Mouse (Mus musculus) kidney, postnatal 0 days (tissue): ENCODE measurements around the gene Prr18. TPM values are rescaled to one million over a fixed set of nuclear protein-coding genes. Genes with fewer than 3 reads are reported as not detected.

ENCODE experiments used
- ATAC-seq: fragments of 200-750 bp; cut with Nextera tagmentation; replicated peaks from 2 replicates; pipeline ENCODE4 v1.8.0; 2017; ENCODE audit warnings: low read depth, moderate number of reproducible peaks, moderate TSS enrichment, moderate library complexity; ENCODE audit not compliant: low FRiP score
- DNase-seq: peaks from one replicate; pipeline ENCODE4 v3.0.0-alpha.2; 2016; ENCODE audit warnings: low spot score
- H3K27ac ChIP-seq: fragments of 300-500 bp; sonication (generic); 2 replicates; pipeline ENCODE4 v1.5.1; 2014; ENCODE audit warnings: mild to moderate bottlenecking
- H3K27me3 ChIP-seq: fragments of 300-500 bp; sonication (generic); 2 replicates; pipeline ENCODE4 v1.6.1; 2014; ENCODE audit warnings: low read length, mixed read lengths; ENCODE audit not compliant: insufficient read depth
- H3K36me3 ChIP-seq: fragments of 300-500 bp; sonication (generic); 2 replicates; pipeline ENCODE4 v1.6.1; 2014; ENCODE audit warnings: low read length, mixed read lengths; ENCODE audit not compliant: insufficient read depth
- H3K4me1 ChIP-seq: fragments of 300-500 bp; sonication (generic); replicated peaks from 2 replicates; pipeline ENCODE4 v1.6.1; 2014; ENCODE audit warnings: antibody characterized with exemption, low read length, mixed read lengths; ENCODE audit not compliant: insufficient read depth
- H3K4me2 ChIP-seq: fragments of 300-500 bp; sonication (generic); 2 replicates; pipeline ENCODE4 v1.6.1; 2014; ENCODE audit warnings: mild to moderate bottlenecking, low read length, moderate library complexity, mixed read lengths
- H3K4me3 ChIP-seq: fragments of 300-500 bp; sonication (generic); replicated peaks from 2 replicates; pipeline ENCODE4 v1.5.1; 2014; ENCODE audit warnings: low read depth, low read length
- H3K9ac ChIP-seq: fragments of 300-500 bp; sonication (generic); 2 replicates; pipeline ENCODE4 v1.6.1; 2014; ENCODE audit warnings: low read depth, low read length
- H3K9me3 ChIP-seq: fragments of 300-500 bp; sonication (generic); replicated peaks from 2 replicates; pipeline ENCODE4 v1.6.1; 2016; ENCODE audit warnings: low read length, inconsistent platforms, mixed read lengths
- CTCF ChIP-seq: IDR thresholded peaks from 2 replicates; pipeline ENCODE4 v1.5.1; 2016; ENCODE audit warnings: antibody characterized with exemption, low read depth, mild to moderate bottlenecking, moderate library complexity
- WGBS: fragments of 180-500 bp; shearing (Covaris S2); extraction: QIAGEN DNeasy Blood & Tissue Kit; methylation state at CpG from one replicate; pipeline ENCODE4 v1.1.7; 2014; 5-methylcytosine and 5-hydroxymethylcytosine counted together
- polyA plus RNA-seq: library from polyadenylated mRNA; unstranded; fragments of >200 nt; fragmentation: Nextera tagmentation; extraction: Ambion mirVana; gene quantifications from 2 replicates; pipeline ENCODE4 v1.2.1, GENCODE M21; 2015

The Prr18 gene
- polyA plus RNA-seq, 1 experiment from 2014 or later = 0.28 TPM

- Histone ChIP-seq H3K9me3 (no peaks in the 10 kb centered on the region), H3K4me1 (peaks cover 3% of the 10 kb centered on the region; the same call in 1 of the 2 replicates), H3K27me3 (peaks cover 26% of the 10 kb centered on the region; the same call in 1 of the 2 replicates), H3K4me3 (no peak overlapping the region), H3K36me3 (no peaks in the 10 kb centered on the region), H3K4me2 (no peak overlapping the region), H3K9ac (no peak overlapping the region), H3K27ac (no peak overlapping the region)
- no peak for DNase-seq
- ATAC-seq = no peak
- no peak for TF ChIP-seq CTCF
- 64% methylated on average over 4 of the region's 4 CpGs for WGBS
Measured at GRCm38 (mm10) chr17:8390487-8390886, 53.2 kb downstream of the Prr18 start.

Other genes with a start within 250 kb of the Prr18 start
- gene Gm49673, start 189.7 kb upstream of the Prr18 start, polyA plus RNA-seq = 0.62 and 0.89 TPM in 2 replicates
- gene Rnaset2a, start 189.4 kb upstream of the Prr18 start, polyA plus RNA-seq = 92.4 and 98.7 TPM in 2 replicates
- 28.7 and 33.1 TPM in 2 replicates for gene Fgfr1op, start 172.0 kb upstream of the Prr18 start, polyA plus RNA-seq
- gene Ccr6, start 101.4 kb upstream of the Prr18 start, polyA plus RNA-seq = not detected in 2 replicates
- gene Mpc1, start 54.6 kb upstream of the Prr18 start, polyA plus RNA-seq = 444 and 498 TPM in 2 replicates
- gene Sft2d1, start 26.4 kb upstream of the Prr18 start, polyA plus RNA-seq = 93.3 and 102 TPM in 2 replicates
- 0.46 and 0.50 TPM in 2 replicates for gene T2, start 18.5 kb downstream of the Prr18 start, polyA plus RNA-seq
- 0.17 TPM in 2 replicates for gene T, start 97.0 kb downstream of the Prr18 start, polyA plus RNA-seq
- gene Pde10a, start 187.9 kb downstream of the Prr18 start, polyA plus RNA-seq = 1.3 and 2.0 TPM in 2 replicates
- 0.13 TPM in 1 of 2 replicates, not detected in the other for gene Gm17087, start 229.5 kb downstream of the Prr18 start, polyA plus RNA-seq